Mouse (Mus musculus) MEL (cell line): Measurements from ENCODE around the gene Mybpc3. TPM values are rescaled to one million over a fixed set of nuclear protein-coding genes. Genes with fewer than 3 reads are reported as not detected.

Experiments used
- DNase-seq: peaks from one replicate; pipeline ENCODE4 v3.0.0; 2011; ENCODE audit warnings: low read depth, low spot score
- H3K27ac ChIP-seq: 2 replicates; pipeline ENCODE4 v1.5.1; 2012; ENCODE audit warnings: low read depth, mild to moderate bottlenecking, control low read depth, low read length, moderate library complexity; ENCODE audit not compliant: control insufficient read depth
- H3K27me3 ChIP-seq, 2 experiments: fragments of 150-350 bp in 1 of 2; sonication (generic) in 1 of 2; 2 replicates each; pipeline ENCODE4 v1.6.1; 2012; ENCODE audit warnings: low read length in 2 of 2, mild to moderate bottlenecking in 2 of 2, improper control_type of control experiment in 1 of 2, moderate library complexity in 1 of 2; ENCODE audit not compliant: insufficient read depth in 2 of 2, control insufficient read depth in 1 of 2
- H3K36me3 ChIP-seq, 2 experiments: 2 replicates each; pipeline ENCODE4 v1.6.1; 2012 to 2014; ENCODE audit warnings: low read length in 2 of 2, improper control_type of control experiment in 1 of 2, inconsistent platforms in 1 of 2, mild to moderate bottlenecking in 1 of 2; ENCODE audit not compliant: insufficient read depth in 2 of 2, control insufficient read depth in 1 of 2
- H3K4me1 ChIP-seq, 2 experiments: fragments of 150-350 bp in 1 of 2; sonication (generic) in 1 of 2; 2 replicates each; pipeline ENCODE4 v1.6.1; 2012; ENCODE audit warnings: low read length in 2 of 2, improper control_type of control experiment in 1 of 2, mild to moderate bottlenecking in 1 of 2; ENCODE audit not compliant: insufficient read depth in 2 of 2, control insufficient read depth in 1 of 2
- H3K4me3 ChIP-seq, 2 experiments: fragments of 150-350 bp in 1 of 2; sonication (generic) in 1 of 2; 2 replicates each; pipeline ENCODE4 v1.5.1; 2012; ENCODE audit warnings: low read depth in 2 of 2, low read length in 2 of 2, mild to moderate bottlenecking in 2 of 2, moderate library complexity in 2 of 2, control low read depth in 1 of 2, improper control_type of control experiment in 1 of 2; ENCODE audit not compliant: control insufficient read depth in 1 of 2, insufficient read depth in 1 of 2
- H3K79me2 ChIP-seq: 2 replicates; pipeline ENCODE4 v1.6.1; 2012; ENCODE audit warnings: mild to moderate bottlenecking, low read length, moderate library complexity; ENCODE audit not compliant: control insufficient read depth, poor library complexity, insufficient read depth
- H3K9ac ChIP-seq: 2 replicates; pipeline ENCODE4 v1.6.1; 2012; ENCODE audit warnings: low read depth, mild to moderate bottlenecking, control low read depth, low read length, moderate library complexity; ENCODE audit not compliant: control insufficient read depth, poor library complexity, severe bottlenecking
- H3K9me3 ChIP-seq: fragments of 150-350 bp; sonication (generic); replicated peaks from 2 replicates; pipeline ENCODE4 v1.6.1; 2012; ENCODE audit warnings: mild to moderate bottlenecking, low read length, improper control_type of control experiment, moderate library complexity; ENCODE audit not compliant: insufficient read depth
- BHLHE40 ChIP-seq: IDR thresholded peaks from 2 replicates; pipeline ENCODE4 v1.6.1; 2012; ENCODE audit warnings: low read depth, mild to moderate bottlenecking, inconsistent platforms, low read length, improper control_type of control experiment, borderline replicate concordance
- CHD2 ChIP-seq: IDR thresholded peaks from 2 replicates; pipeline ENCODE4 v1.6.1; 2011; ENCODE audit warnings: low read length, improper control_type of control experiment
- E2F4 ChIP-seq: IDR thresholded peaks from 2 replicates; pipeline ENCODE4 v1.6.1; 2011; ENCODE audit warnings: low read depth, low read length, improper control_type of control experiment, borderline replicate concordance
- ELF1 ChIP-seq: IDR thresholded peaks from 2 replicates; pipeline ENCODE4 v1.6.1; 2014; ENCODE audit warnings: low read depth, mild to moderate bottlenecking, inconsistent platforms, low read length, improper control_type of control experiment, moderate library complexity
- EP300 ChIP-seq, 2 experiments: IDR thresholded peaks; 2 replicates each; pipeline ENCODE4 v1.6.1; 2011; ENCODE audit warnings: improper control_type of control experiment in 2 of 2, low read length in 2 of 2, low read depth in 1 of 2, mild to moderate bottlenecking in 1 of 2
- GABPA ChIP-seq: IDR thresholded peaks from 2 replicates; pipeline ENCODE4 v1.6.1; 2012; ENCODE audit warnings: low read depth, mild to moderate bottlenecking, inconsistent platforms, low read length, improper control_type of control experiment, moderate library complexity
- MAX ChIP-seq: IDR thresholded peaks from 2 replicates; pipeline ENCODE4 v1.6.1; 2011; ENCODE audit warnings: low read length, improper control_type of control experiment
- MEF2A ChIP-seq: IDR thresholded peaks from 2 replicates; pipeline ENCODE4 v1.6.1; 2014; ENCODE audit warnings: low read depth, mild to moderate bottlenecking, inconsistent platforms, low read length, improper control_type of control experiment; ENCODE audit not compliant: poor library complexity, insufficient replicate concordance, severe bottlenecking; ENCODE audit errors: extremely low read depth
- MXI1 ChIP-seq: IDR thresholded peaks from 2 replicates; pipeline ENCODE4 v1.6.1; 2011; ENCODE audit warnings: mild to moderate bottlenecking, low read depth, low read length, improper control_type of control experiment
- MYB ChIP-seq: IDR thresholded peaks from 2 replicates; pipeline ENCODE4 v1.6.1; 2011; ENCODE audit warnings: mild to moderate bottlenecking, low read depth, low read length, improper control_type of control experiment
- MYC ChIP-seq: IDR thresholded peaks from 2 replicates; pipeline ENCODE4 v1.6.1; 2011; ENCODE audit warnings: low read depth, mild to moderate bottlenecking, low read length, improper control_type of control experiment, moderate library complexity
- NELFE ChIP-seq: IDR thresholded peaks from 2 replicates; pipeline ENCODE4 v1.6.1; 2011; ENCODE audit warnings: low read depth, low read length, improper control_type of control experiment
- NRF1 ChIP-seq: IDR thresholded peaks from 2 replicates; pipeline ENCODE4 v1.6.1; 2014; ENCODE audit warnings: low read depth, mild to moderate bottlenecking, inconsistent platforms, low read length, improper control_type of control experiment, moderate library complexity; ENCODE audit not compliant: poor library complexity, insufficient read depth, severe bottlenecking
- TCF12 ChIP-seq: IDR thresholded peaks from 2 replicates; pipeline ENCODE4 v1.6.1; 2014; ENCODE audit warnings: low read depth, mild to moderate bottlenecking, inconsistent platforms, low read length, improper control_type of control experiment, moderate library complexity
- UBTF ChIP-seq: IDR thresholded peaks from 2 replicates; pipeline ENCODE4 v1.6.1; 2012; ENCODE audit warnings: low read depth, mild to moderate bottlenecking, inconsistent platforms, low read length, improper control_type of control experiment, moderate library complexity, borderline replicate concordance; ENCODE audit not compliant: insufficient read depth
- USF2 ChIP-seq, 2 experiments: IDR thresholded peaks; 2 replicates each; pipeline ENCODE4 v1.6.1; 2011 to 2012; ENCODE audit warnings: improper control_type of control experiment in 2 of 2, low read length in 2 of 2, borderline replicate concordance in 1 of 2, inconsistent platforms in 1 of 2, low read depth in 1 of 2, mild to moderate bottlenecking in 1 of 2; ENCODE audit not compliant: insufficient read depth in 1 of 2
- polyA plus RNA-seq, 2 experiments: library from polyadenylated mRNA; stranded (reverse) in 1 of 2; unstranded in 1 of 2; fragments of >175 nt in 1 of 2; fragments of >200 nt in 1 of 2; gene quantifications; 2 replicates each; pipeline versions ENCODE4 v1.2.1 to v1.2.4; 2012; ENCODE audit warnings: low replicate concordance in 2 of 2, low read depth in 1 of 2; ENCODE audit not compliant: insufficient read length in 2 of 2, insufficient read depth in 1 of 2, missing spikeins in 1 of 2
- total RNA-seq: library from RNA; depleted of rRNA; stranded (reverse); fragments of 300-350 nt; gene quantifications from 2 replicates; pipeline ENCODE4 v1.2.3, GENCODE M21; 2012

Mybpc3 gene
- total and polyA plus RNA-seq, 3 experiments, result 0.19 to 0.50 TPM; not detected in 1

DNA sequence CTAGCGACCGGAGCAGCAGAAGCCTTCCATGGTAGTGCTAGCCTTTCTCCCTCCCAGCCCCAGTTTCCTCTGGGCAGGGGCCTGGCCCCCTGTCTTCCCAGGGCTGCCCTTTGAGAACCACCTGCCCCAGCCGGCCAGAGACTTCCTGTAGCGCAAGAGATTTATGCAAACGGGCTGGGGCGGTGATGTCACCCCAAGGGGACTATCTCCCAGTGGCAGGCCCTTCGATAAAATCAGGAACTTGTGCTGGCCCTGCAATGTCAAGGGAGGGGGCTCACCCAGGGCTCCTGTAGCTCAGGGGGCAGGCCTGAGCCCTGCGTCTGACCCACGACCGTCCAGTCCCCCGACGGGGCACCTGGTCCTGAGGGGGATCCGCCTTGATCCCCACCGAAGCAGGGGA is 21.4 kb upstream of the Mybpc3 start (continued):
- TF ChIP-seq MEF2A, result no peak
- TF ChIP-seq TCF12, result peak; percentile 88
- peak; percentile 58 to 80 for TF ChIP-seq EP300 (IDR thresholded peaks at IDR 0.05; ENCODE audit: low read depth in 1 of 2, low read length in 2 of 2)
- no peak for TF ChIP-seq CHD2
- TF ChIP-seq E2F4, result no peak
- no peak for TF ChIP-seq NRF1
- no peak for TF ChIP-seq GABPA
- TF ChIP-seq ELF1, result peak; percentile 59; the same call in 1 of the 2 replicates
- no peak for TF ChIP-seq USF2 (IDR thresholded peaks at IDR 0.05; ENCODE audit: borderline replicate concordance in 1 of 2, insufficient read depth in 1 of 2, low read depth in 1 of 2, low read length in 2 of 2)
- no peak for TF ChIP-seq MXI1

DNA sequence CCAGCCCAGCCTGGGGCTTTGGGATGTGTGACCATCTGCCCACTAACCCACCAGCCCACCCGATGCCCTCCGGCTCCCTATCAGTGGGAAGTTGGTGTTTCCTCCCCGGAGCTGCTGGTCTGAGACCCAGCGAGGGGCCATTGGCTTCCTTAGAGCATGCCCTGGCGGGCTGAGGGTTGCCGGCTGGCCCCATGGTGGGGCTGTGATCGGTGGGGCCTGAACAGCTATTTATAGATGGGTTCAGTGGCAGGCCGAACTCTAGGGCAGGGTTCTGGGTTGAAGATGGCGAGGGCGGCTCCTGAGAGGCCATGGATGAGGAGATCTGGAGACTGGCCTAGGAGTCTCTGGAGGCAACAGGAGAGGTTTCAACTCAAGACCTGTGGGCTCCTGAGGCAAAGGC is 20.9 kb upstream of the Mybpc3 start:
- H3K4me1 ChIP-seq, result peaks cover 11 to 27% of the 10 kb centered on the region in 2 experiments
- peak overlapping the region; percentile 85 for H3K27ac ChIP-seq
- DNase-seq, result no peak
- H3K9ac ChIP-seq, result peak overlapping the region; percentile 91
- peaks cover 43% of the 10 kb centered on the region for H3K79me2 ChIP-seq
- no peak for TF ChIP-seq BHLHE40
- TF ChIP-seq MAX, result no peak
- TF ChIP-seq MYB, result no peak
- peaks cover 6 to 22% of the 10 kb centered on the region in 2 experiments; a peak in 3 of 4 replicates for H3K36me3 ChIP-seq
- no peaks in the 10 kb centered on the region for H3K27me3 ChIP-seq
- H3K9me3 ChIP-seq, result no peaks in the 10 kb centered on the region
- peak overlapping the region; percentile 69 to 83 for H3K4me3 ChIP-seq

DNA sequence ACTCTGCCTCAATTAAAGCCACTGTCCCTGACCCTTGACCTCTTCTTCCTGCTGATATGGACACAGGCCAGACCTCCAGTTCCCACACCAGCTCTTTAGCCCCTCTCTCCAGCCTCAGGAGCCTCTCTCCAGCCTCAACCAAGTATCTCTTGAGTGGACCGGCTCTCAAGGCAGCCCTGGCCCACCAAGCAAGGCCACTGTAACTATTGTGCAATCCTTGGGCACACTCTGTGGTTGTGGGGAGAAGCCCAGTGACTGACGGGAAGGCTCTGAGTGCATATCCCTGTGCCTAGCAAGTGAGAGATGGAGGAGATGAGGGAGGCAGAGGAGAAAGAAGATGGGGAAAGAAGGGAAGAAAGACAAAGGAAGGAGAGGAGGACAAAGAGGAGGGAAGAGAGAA is 19.8 kb upstream of the Mybpc3 start:
- TF ChIP-seq BHLHE40, result no peak
- no peak for TF ChIP-seq UBTF
- TF ChIP-seq MAX, result no peak
- TF ChIP-seq MYC, result no peak
- no peak for TF ChIP-seq NELFE
- Histone ChIP-seq H3K27me3 (no peaks in the 10 kb centered on the region), H3K79me2 (peaks cover 47% of the 10 kb centered on the region), H3K4me1 (peaks cover 11 to 30% of the 10 kb centered on the region in 2 experiments), H3K4me3 (peak overlapping the region; percentile 69 to 83), H3K9me3 (no peaks in the 10 kb centered on the region), H3K9ac (peak overlapping the region; percentile 91), H3K36me3 (peaks cover 6 to 26% of the 10 kb centered on the region in 2 experiments; a peak in 3 of 4 replicates), H3K27ac (peak overlapping the region; percentile 85)
- DNase-seq, result no peak
